Mouse (Mus musculus): ENCODE data around the gene Ggt5. TPM values are rescaled to one million over a fixed set of nuclear protein-coding genes. Genes with fewer than 3 reads are reported as not detected.
A peak's percentile ranks its signal among the peaks of the same experiment; 100 is the strongest.

Gene Ggt5
- total RNA-seq (2014; rRNA removed) = 3.2 and 4.3 TPM in 2 replicates
- polyA plus RNA-seq (2015; fragmentation: Nextera tagmentation; extraction: Ambion mirVana) = 1.5 and 2.6 TPM in 2 replicates

DNA sequence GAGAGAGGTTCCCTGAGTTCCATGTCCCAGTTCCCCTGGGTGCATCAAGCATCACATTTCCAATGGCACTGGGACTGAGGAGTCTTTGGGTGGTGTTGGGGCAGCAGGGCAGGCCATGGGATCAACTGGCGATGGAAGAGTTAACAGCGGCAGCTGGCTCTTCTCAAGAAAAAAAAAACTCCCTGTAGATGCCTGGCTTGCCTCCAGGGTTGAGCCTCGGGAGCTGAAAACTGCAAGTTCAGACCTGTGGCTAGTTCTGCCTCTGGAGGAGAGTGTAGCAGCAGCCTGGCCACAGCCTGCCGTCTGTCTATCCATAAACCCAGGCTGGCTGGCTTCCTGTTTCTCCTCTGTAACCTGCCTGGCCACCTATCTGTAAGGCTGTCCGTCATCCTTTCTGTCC, at the start of gene Ggt5:
Gene Ggt5 (plus strand): TSS at position 212 of the 400 bp plus-strand sequence.
- no peaks in the 10 kb centered on the region for H3K36me3 ChIP-seq (ENCODE audit: insufficient read depth)
- no peak within 1 kb of the TSS for H3K4me3 ChIP-seq (ENCODE audit: low read depth, low read length)
- H3K27me3 ChIP-seq (ENCODE audit: insufficient read depth, low read length) = no peaks in the 10 kb centered on the region
- H3K4me2 ChIP-seq (ENCODE audit: low read depth) = no peak within 1 kb of the TSS
- DNase-seq (peak; percentile 8), ATAC-seq (no peak)
- H3K4me1 ChIP-seq (ENCODE audit: insufficient read depth) = no peaks in the 10 kb centered on the region
- H3K9ac ChIP-seq = no peak within 1 kb of the TSS
- TF ChIP-seq CTCF (IDR thresholded peaks at IDR 0.05; ENCODE audit: low read depth) = no peak
- 35% methylated on average over 5 of the region's 5 CpGs for WGBS
- no peaks in the 10 kb centered on the region for H3K9me3 ChIP-seq (ENCODE audit: low read length)
- no peak within 1 kb of the TSS for H3K27ac ChIP-seq (ENCODE audit: low read depth, low read length)

DNA sequence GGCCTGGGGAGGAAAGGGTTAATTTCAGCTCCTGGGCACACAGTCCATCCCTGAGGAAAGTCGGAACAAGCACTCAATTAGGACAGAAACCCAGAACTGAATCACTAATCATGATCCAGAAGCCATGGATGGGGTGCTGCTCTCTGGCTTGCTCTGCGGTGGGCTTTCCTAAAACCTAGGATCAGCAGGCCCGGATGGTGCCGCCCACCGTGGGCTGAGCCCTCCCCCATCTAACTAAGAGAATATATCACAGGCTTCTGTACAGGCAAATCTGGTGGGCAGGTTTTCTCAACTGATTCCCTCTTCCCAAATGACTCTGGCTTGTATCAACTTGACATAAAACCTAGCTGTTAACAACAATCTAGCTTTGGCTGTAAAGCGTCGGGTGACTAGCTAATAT, 41.2 kb upstream of the Ggt5 start:
- no peak overlapping the region for H3K27ac ChIP-seq (ENCODE audit: low read depth, low read length)
- TF ChIP-seq CTCF (IDR thresholded peaks at IDR 0.05; ENCODE audit: low read depth) = no peak

DNA sequence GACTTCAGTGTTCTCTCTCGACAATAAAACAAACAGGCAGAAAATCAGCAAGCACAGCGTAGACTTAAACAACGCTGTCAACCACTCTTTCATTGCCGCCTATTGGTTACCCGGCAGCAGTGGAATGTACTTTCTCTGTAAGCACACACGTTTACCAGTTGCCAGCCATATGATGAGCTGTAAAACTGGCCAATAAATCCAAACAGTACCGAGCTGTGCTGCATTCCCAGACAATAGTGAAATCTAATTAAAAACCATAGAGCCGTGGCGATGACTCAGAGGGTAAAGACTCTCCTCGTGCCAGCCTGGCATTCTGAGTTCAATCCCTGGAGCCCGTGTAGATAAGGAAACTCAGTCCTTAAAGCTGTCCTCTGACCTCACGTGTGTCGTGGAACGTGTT, 40.7 kb upstream of the Ggt5 start:
- H3K9me3 ChIP-seq (ENCODE audit: low read length) = 0 out of 2 replicates have a peak, but pooled peaks cover 7% of the 10 kb centered on the region
- H3K27me3 ChIP-seq (ENCODE audit: insufficient read depth, low read length) = no peaks in the 10 kb centered on the region
- H3K9ac ChIP-seq = no peak overlapping the region
- peaks cover 8% of the 10 kb centered on the region for H3K36me3 ChIP-seq (ENCODE audit: insufficient read depth)
- WGBS = 32% methylated on average over 14 of the region's 14 CpGs
- H3K4me2 ChIP-seq (ENCODE audit: low read depth) = no peak overlapping the region
- TF ChIP-seq CTCF (IDR thresholded peaks at IDR 0.05; ENCODE audit: low read depth) = no peak
- no peak overlapping the region for H3K27ac ChIP-seq (ENCODE audit: low read depth, low read length)
- DNase-seq (no peak), ATAC-seq (peak; percentile 64)
- H3K4me1 ChIP-seq (ENCODE audit: insufficient read depth) = no peaks in the 10 kb centered on the region
- H3K4me3 ChIP-seq (ENCODE audit: low read depth, low read length) = no peak overlapping the region

More for the DNA sequence above, 41.2 kb upstream of the Ggt5 start:
- Histone ChIP-seq H3K9ac (no peak overlapping the region), H3K4me1 (ENCODE audit: insufficient read depth) (no peaks in the 10 kb centered on the region), H3K27me3 (ENCODE audit: insufficient read depth, low read length) (no peaks in the 10 kb centered on the region), H3K4me3 (ENCODE audit: low read depth, low read length) (no peak overlapping the region), H3K36me3 (ENCODE audit: insufficient read depth) (peaks cover 4% of the 10 kb centered on the region; the same call in 1 of the 2 replicates), H3K9me3 (ENCODE audit: low read length) (0 out of 2 replicates have a peak, but pooled peaks cover 7% of the 10 kb centered on the region), H3K4me2 (ENCODE audit: low read depth) (no peak overlapping the region)
- 67% methylated on average over 7 of the region's 7 CpGs for WGBS
- no peak for ATAC-seq
- DNase-seq = no peak

DNA sequence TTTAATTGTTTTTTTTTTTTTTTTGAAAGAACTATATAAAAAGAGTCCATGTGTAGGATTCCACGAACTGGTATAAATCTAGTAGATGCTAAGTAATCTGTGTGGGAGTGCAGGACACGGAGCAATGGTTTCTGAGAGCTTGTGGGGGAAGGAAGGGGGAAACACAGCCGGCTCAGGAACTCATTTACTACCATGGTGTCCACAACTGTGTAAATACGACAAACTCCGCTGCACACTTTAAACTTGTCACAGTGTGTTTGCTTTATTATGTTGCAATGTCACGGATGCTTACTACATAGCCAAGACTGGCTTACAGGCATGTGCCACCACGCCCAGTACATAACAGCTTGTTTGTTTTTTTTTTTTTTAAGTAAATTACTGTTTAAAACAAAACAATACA, 39.3 kb upstream of the Ggt5 start:
- Histone ChIP-seq H3K9ac (no peak overlapping the region), H3K4me2 (ENCODE audit: low read depth) (no peak overlapping the region), H3K9me3 (ENCODE audit: low read length) (0 out of 2 replicates have a peak, but pooled peaks cover 5% of the 10 kb centered on the region), H3K27ac (ENCODE audit: low read depth, low read length) (no peak overlapping the region; the same call in 1 of the 2 replicates), H3K36me3 (ENCODE audit: insufficient read depth) (peaks cover 17% of the 10 kb centered on the region), H3K4me1 (ENCODE audit: insufficient read depth) (no peaks in the 10 kb centered on the region), H3K4me3 (ENCODE audit: low read depth, low read length) (no peak overlapping the region), H3K27me3 (ENCODE audit: insufficient read depth, low read length) (no peaks in the 10 kb centered on the region)
- WGBS = 75% methylated on average over 7 of the region's 7 CpGs
- TF ChIP-seq CTCF (IDR thresholded peaks at IDR 0.05; ENCODE audit: low read depth) = no peak
- no peak for ATAC-seq
- DNase-seq = no peak

DNA sequence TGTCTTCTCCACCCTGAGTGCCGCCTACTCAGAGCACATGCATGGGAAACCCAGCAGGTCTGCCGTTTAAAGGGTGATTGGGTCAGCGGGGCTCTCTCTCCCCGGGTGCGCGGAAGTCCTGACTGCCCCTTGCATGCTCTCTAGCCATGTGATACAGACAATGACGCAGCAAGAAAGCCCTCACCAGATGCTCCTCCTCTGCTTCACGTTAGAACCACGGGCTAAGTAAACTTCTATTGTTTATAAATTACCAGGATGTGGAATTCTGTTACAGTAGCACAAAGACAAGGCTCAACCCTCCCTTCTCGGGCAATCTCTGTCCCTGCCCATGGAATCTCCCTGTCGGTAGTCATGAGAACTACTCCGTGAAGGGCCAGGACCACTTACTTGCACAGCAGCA, 38.0 kb upstream of the Ggt5 start:
- ATAC-seq (no peak), DNase-seq (no peak)

DNA sequence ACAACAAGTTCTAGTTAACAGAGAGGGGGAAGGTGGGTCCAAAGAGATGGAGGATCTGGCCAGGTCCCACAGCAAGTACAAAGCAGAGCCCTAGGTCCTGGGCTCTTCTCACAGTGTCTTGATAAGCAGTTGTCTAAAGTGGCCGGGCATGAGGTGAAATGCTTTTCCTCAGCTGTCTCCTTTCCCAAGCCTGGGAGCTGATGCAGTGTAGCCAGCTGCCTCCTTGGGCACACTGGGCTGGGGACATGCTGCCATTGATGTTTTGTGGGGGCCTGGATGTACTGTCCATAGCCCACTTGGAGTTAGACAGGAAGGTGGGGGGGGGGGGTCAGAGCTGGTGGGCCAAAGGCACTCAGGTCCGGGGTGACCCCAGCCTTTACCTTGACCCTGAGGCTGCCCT, 37.0 kb upstream of the Ggt5 start:
- Histone ChIP-seq H3K9me3 (ENCODE audit: low read length) (no peaks in the 10 kb centered on the region), H3K9ac (no peak overlapping the region), H3K4me1 (ENCODE audit: insufficient read depth) (no peaks in the 10 kb centered on the region), H3K36me3 (ENCODE audit: insufficient read depth) (peaks cover 30% of the 10 kb centered on the region), H3K4me2 (ENCODE audit: low read depth) (no peak overlapping the region), H3K4me3 (ENCODE audit: low read depth, low read length) (no peak overlapping the region), H3K27me3 (ENCODE audit: insufficient read depth, low read length) (no peaks in the 10 kb centered on the region), H3K27ac (ENCODE audit: low read depth, low read length) (no peak overlapping the region)
- no peak for ATAC-seq
- no peak for DNase-seq
- no peak for TF ChIP-seq CTCF (IDR thresholded peaks at IDR 0.05; ENCODE audit: low read depth)
- WGBS = 91% methylated on average over 2 of the region's 2 CpGs

More for the DNA sequence above, 38.0 kb upstream of the Ggt5 start:
- WGBS = 57% methylated on average over 12 of the region's 12 CpGs
- Histone ChIP-seq H3K9ac (no peak overlapping the region), H3K27ac (ENCODE audit: low read depth, low read length) (no peak overlapping the region), H3K4me2 (ENCODE audit: low read depth) (no peak overlapping the region), H3K4me1 (ENCODE audit: insufficient read depth) (no peaks in the 10 kb centered on the region), H3K36me3 (ENCODE audit: insufficient read depth) (peaks cover 28% of the 10 kb centered on the region), H3K4me3 (ENCODE audit: low read depth, low read length) (no peak overlapping the region), H3K27me3 (ENCODE audit: insufficient read depth, low read length) (no peaks in the 10 kb centered on the region), H3K9me3 (ENCODE audit: low read length) (no peaks in the 10 kb centered on the region)
- TF ChIP-seq CTCF (IDR thresholded peaks at IDR 0.05; ENCODE audit: low read depth) = no peak

DNA sequence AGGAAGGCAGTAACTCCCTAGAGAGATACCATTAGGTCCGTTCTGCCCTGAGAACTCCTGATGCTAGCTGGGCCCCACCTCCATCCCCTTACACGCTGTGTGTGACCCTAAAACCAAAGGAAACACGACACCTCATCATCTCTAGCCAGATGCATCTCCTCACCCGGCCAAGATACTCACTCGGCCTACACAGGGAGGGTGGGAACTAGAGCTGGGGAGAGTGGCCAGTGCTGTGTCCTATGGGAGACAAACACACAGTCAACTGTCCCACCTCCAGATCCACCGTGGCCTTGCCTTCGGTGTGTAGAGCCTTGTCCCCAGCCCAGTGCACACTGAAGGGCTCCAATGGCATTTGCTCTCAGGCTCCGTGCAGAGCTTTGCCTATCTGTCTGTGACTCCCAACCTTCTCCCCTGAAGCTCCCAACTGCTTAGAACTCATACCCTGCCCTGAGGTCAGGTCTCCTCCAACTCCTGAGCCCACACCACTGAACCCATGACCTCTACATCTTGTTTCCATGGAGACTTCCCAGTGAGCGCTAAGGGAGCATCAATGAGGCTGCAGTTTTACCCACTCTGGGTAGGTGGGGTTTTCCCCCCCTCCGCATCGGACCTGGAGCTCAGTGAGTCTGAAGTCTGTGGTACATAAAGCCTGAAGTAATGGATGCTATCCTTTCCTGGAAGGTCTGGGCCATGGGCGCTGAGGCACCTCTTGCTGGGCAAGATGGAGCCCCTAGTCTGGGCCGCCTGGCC, 36.3 kb upstream of the Ggt5 start:
- no peak for TF ChIP-seq CTCF (IDR thresholded peaks at IDR 0.05; ENCODE audit: low read depth)
- WGBS = 78% methylated on average over 13 of the region's 13 CpGs
- Histone ChIP-seq H3K4me2 (ENCODE audit: low read depth) (no peak overlapping the region), H3K27ac (ENCODE audit: low read depth, low read length) (no peak overlapping the region), H3K4me1 (ENCODE audit: insufficient read depth) (0 out of 2 replicates have a peak, but pooled peaks cover 3% of the 10 kb centered on the region), H3K9ac (no peak overlapping the region), H3K36me3 (ENCODE audit: insufficient read depth) (peaks cover 30% of the 10 kb centered on the region), H3K4me3 (ENCODE audit: low read depth, low read length) (no peak overlapping the region), H3K27me3 (ENCODE audit: insufficient read depth, low read length) (no peaks in the 10 kb centered on the region), H3K9me3 (ENCODE audit: low read length) (no peaks in the 10 kb centered on the region)
- DNase-seq = no peak
- ATAC-seq = no peak
